Mouse (Mus musculus) kidney, postnatal 0 days (tissue): ENCODE data around the gene Tiparp. TPM values are rescaled to one million over a fixed set of nuclear protein-coding genes. Genes with fewer than 3 reads are reported as not detected.

Experiments used
- ATAC-seq: fragments of 200-750 bp; cut with Nextera tagmentation; replicated peaks from 2 replicates; pipeline ENCODE4 v1.8.0; 2017; ENCODE audit warnings: low read depth, moderate number of reproducible peaks, moderate TSS enrichment, moderate library complexity; ENCODE audit not compliant: low FRiP score
- DNase-seq: peaks from one replicate; pipeline ENCODE4 v3.0.0-alpha.2; 2016; ENCODE audit warnings: low spot score
- H3K27ac ChIP-seq: fragments of 300-500 bp; sonication (generic); 2 replicates; pipeline ENCODE4 v1.5.1; 2014; ENCODE audit warnings: mild to moderate bottlenecking
- H3K27me3 ChIP-seq: fragments of 300-500 bp; sonication (generic); 2 replicates; pipeline ENCODE4 v1.6.1; 2014; ENCODE audit warnings: low read length, mixed read lengths; ENCODE audit not compliant: insufficient read depth
- H3K36me3 ChIP-seq: fragments of 300-500 bp; sonication (generic); 2 replicates; pipeline ENCODE4 v1.6.1; 2014; ENCODE audit warnings: low read length, mixed read lengths; ENCODE audit not compliant: insufficient read depth
- H3K4me1 ChIP-seq: fragments of 300-500 bp; sonication (generic); replicated peaks from 2 replicates; pipeline ENCODE4 v1.6.1; 2014; ENCODE audit warnings: antibody characterized with exemption, low read length, mixed read lengths; ENCODE audit not compliant: insufficient read depth
- H3K4me2 ChIP-seq: fragments of 300-500 bp; sonication (generic); 2 replicates; pipeline ENCODE4 v1.6.1; 2014; ENCODE audit warnings: mild to moderate bottlenecking, low read length, moderate library complexity, mixed read lengths
- H3K4me3 ChIP-seq: fragments of 300-500 bp; sonication (generic); replicated peaks from 2 replicates; pipeline ENCODE4 v1.5.1; 2014; ENCODE audit warnings: low read depth, low read length
- H3K9ac ChIP-seq: fragments of 300-500 bp; sonication (generic); 2 replicates; pipeline ENCODE4 v1.6.1; 2014; ENCODE audit warnings: low read depth, low read length
- H3K9me3 ChIP-seq: fragments of 300-500 bp; sonication (generic); replicated peaks from 2 replicates; pipeline ENCODE4 v1.6.1; 2016; ENCODE audit warnings: low read length, inconsistent platforms, mixed read lengths
- CTCF ChIP-seq: IDR thresholded peaks from 2 replicates; pipeline ENCODE4 v1.5.1; 2016; ENCODE audit warnings: antibody characterized with exemption, low read depth, mild to moderate bottlenecking, moderate library complexity
- WGBS: fragments of 180-500 bp; shearing (Covaris S2); extraction: QIAGEN DNeasy Blood & Tissue Kit; methylation state at CpG from one replicate; pipeline ENCODE4 v1.1.7; 2014; 5-methylcytosine and 5-hydroxymethylcytosine counted together
- polyA plus RNA-seq: library from polyadenylated mRNA; unstranded; fragments of >200 nt; fragmentation: Nextera tagmentation; extraction: Ambion mirVana; gene quantifications from 2 replicates; pipeline ENCODE4 v1.2.1, GENCODE M21; 2015

Tiparp gene
- polyA plus RNA-seq, 1 experiment from 2014 or later = 17.5 TPM

- H3K9ac ChIP-seq = no peak overlapping the region
- peak overlapping the region; percentile 85 for H3K4me2 ChIP-seq
- no peaks in the 10 kb centered on the region for H3K36me3 ChIP-seq
- 10% methylated on average over 3 of the region's 3 CpGs for WGBS
- H3K4me1 ChIP-seq = no peaks in the 10 kb centered on the region
- TF ChIP-seq CTCF = no peak
- DNase-seq (peak; percentile 73), ATAC-seq (no peak)
- H3K27me3 ChIP-seq = no peaks in the 10 kb centered on the region
- peak overlapping the region; percentile 99 for H3K27ac ChIP-seq
- H3K9me3 ChIP-seq = no peaks in the 10 kb centered on the region
- peak overlapping the region; percentile 62 for H3K4me3 ChIP-seq
Observed at GRCm38 (mm10) chr3:65527196-65527595, 1.0 kb upstream of the Tiparp start.

- under 1% methylated on average over 81 of the region's 97 CpGs for WGBS
- ATAC-seq = peak; percentile 35
- peak; percentile 57 for DNase-seq
- no peaks in the 10 kb centered on the region for H3K9me3 ChIP-seq
- peak overlapping the region; percentile 85 for H3K4me2 ChIP-seq
- no peaks in the 10 kb centered on the region for H3K36me3 ChIP-seq
- peak overlapping the region; percentile 99 for H3K27ac ChIP-seq
- peak; percentile 64 for TF ChIP-seq CTCF
- H3K9ac ChIP-seq = peak overlapping the region; percentile 92
- no peaks in the 10 kb centered on the region for H3K4me1 ChIP-seq
- no peaks in the 10 kb centered on the region for H3K27me3 ChIP-seq
- H3K4me3 ChIP-seq = peak overlapping the region; percentile 62
Observed at GRCm38 (mm10) chr3:65528614-65529470, 632 bp downstream of the Tiparp start.

- H3K9me3 ChIP-seq = no peaks in the 10 kb centered on the region
- no peaks in the 10 kb centered on the region for H3K4me1 ChIP-seq
- H3K27ac ChIP-seq = peak overlapping the region; percentile 99
- H3K4me3 ChIP-seq = peak overlapping the region; percentile 62
- peak overlapping the region; percentile 85 for H3K4me2 ChIP-seq
- WGBS = 1% methylated on average over 19 of the region's 19 CpGs
- no peaks in the 10 kb centered on the region for H3K36me3 ChIP-seq
- H3K27me3 ChIP-seq = no peaks in the 10 kb centered on the region
- no peak for TF ChIP-seq CTCF
- DNase-seq = peak; percentile 61
- H3K9ac ChIP-seq = peak overlapping the region; percentile 92
- ATAC-seq = no peak
Observed at GRCm38 (mm10) chr3:65529471-65530215, 1.4 kb downstream of the Tiparp start.

GRCm38 (mm10) chr3:65533014-65533413, 4.8 kb downstream of the Tiparp start:
- Histone ChIP-seq H3K27ac (no peak overlapping the region), H3K36me3 (no peaks in the 10 kb centered on the region), H3K4me1 (no peaks in the 10 kb centered on the region), H3K9ac (no peak overlapping the region), H3K9me3 (no peaks in the 10 kb centered on the region), H3K4me3 (no peak overlapping the region), H3K27me3 (no peaks in the 10 kb centered on the region), H3K4me2 (no peak overlapping the region)
- DNase-seq = no peak
- ATAC-seq = no peak
- no peak for TF ChIP-seq CTCF
- 92% methylated on average over 2 of the region's 2 CpGs for WGBS

- no peak for ATAC-seq
- no peak overlapping the region for H3K27ac ChIP-seq
- no peak for DNase-seq
- no peak overlapping the region for H3K9ac ChIP-seq
- H3K4me2 ChIP-seq = no peak overlapping the region
- H3K27me3 ChIP-seq = no peaks in the 10 kb centered on the region
- no peak for TF ChIP-seq CTCF
- H3K36me3 ChIP-seq = no peaks in the 10 kb centered on the region
- no peak overlapping the region for H3K4me3 ChIP-seq
- WGBS = 50% methylated on average over 3 of the region's 3 CpGs
- no peaks in the 10 kb centered on the region for H3K4me1 ChIP-seq
- H3K9me3 ChIP-seq = no peaks in the 10 kb centered on the region
Observed at GRCm38 (mm10) chr3:65533598-65533997, 5.4 kb downstream of the Tiparp start.

- 83% methylated on average over 2 of the region's 2 CpGs for WGBS
- no peak overlapping the region for H3K4me2 ChIP-seq
Observed at GRCm38 (mm10) chr3:65534488-65534887, 6.3 kb downstream of the Tiparp start.

More at GRCm38 (mm10) chr3:65534488-65534887, 6.3 kb downstream of the Tiparp start:
- Histone ChIP-seq H3K9me3 (no peaks in the 10 kb centered on the region), H3K27me3 (no peaks in the 10 kb centered on the region), H3K9ac (no peak overlapping the region), H3K27ac (no peak overlapping the region), H3K36me3 (no peaks in the 10 kb centered on the region), H3K4me1 (no peaks in the 10 kb centered on the region), H3K4me3 (no peak overlapping the region)
- no peak for TF ChIP-seq CTCF
- DNase-seq (no peak), ATAC-seq (no peak)
